Mouse (Mus musculus): ENCODE results near the gene Cdc42se1. TPM values are rescaled to one million over a fixed set of nuclear protein-coding genes. Genes with fewer than 3 reads are reported as not detected.

Cdc42se1 gene
- 244 TPM for total RNA-seq (2023)

GRCm38 (mm10) chr3:95228148-95228893 lies at the start of gene Cdc42se1:
TSS of gene Cdc42se1 (plus strand) at chr3:95228732.

DNA sequence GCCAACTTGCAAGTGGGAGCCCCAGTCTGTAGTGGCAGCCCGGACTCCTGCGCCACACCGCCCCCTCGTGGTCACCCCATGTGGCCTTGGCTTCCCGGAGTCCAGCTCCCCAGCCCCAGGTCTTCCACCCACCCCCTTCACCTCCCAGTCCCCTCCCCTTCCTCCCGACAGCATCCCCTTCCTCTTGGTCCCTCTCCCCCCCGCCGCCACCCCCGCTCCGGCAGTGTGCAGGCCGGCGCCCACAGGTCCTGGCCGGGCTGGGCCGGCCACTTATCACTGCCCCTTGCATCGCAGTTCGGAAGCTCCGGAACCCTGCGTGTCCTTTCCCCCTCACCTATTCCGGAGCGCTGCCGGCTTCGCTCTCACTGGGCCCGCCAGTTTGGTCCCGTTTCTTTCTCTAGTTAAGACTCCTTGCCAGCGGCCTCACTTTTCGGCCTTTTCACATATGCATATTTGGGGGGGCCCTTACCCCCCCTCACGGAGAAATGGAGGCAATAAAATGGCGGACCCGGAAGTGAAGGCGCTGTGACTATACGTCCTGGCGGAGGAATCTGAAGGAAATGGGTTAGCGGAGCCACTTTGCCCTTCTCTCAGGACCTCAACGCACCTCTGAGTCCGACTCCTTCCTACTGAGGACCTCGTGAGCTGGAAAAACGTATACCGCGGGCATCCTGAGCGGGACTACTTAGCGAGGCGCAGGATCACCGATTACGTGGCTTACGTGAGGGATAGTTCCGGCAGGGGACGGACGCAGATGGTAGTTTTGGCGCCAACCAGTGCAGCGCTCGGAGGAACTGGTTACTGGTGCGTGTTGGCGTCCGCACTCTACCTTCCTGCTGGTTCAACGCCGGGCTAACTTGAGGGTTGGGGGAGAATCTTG lies 11.0 kb upstream of the Cdc42se1 start, which contains the start of gene Gabpb2:
Gabpb2 (minus strand) TSS at position 662 of the 880 bp plus-strand sequence.

DNA sequence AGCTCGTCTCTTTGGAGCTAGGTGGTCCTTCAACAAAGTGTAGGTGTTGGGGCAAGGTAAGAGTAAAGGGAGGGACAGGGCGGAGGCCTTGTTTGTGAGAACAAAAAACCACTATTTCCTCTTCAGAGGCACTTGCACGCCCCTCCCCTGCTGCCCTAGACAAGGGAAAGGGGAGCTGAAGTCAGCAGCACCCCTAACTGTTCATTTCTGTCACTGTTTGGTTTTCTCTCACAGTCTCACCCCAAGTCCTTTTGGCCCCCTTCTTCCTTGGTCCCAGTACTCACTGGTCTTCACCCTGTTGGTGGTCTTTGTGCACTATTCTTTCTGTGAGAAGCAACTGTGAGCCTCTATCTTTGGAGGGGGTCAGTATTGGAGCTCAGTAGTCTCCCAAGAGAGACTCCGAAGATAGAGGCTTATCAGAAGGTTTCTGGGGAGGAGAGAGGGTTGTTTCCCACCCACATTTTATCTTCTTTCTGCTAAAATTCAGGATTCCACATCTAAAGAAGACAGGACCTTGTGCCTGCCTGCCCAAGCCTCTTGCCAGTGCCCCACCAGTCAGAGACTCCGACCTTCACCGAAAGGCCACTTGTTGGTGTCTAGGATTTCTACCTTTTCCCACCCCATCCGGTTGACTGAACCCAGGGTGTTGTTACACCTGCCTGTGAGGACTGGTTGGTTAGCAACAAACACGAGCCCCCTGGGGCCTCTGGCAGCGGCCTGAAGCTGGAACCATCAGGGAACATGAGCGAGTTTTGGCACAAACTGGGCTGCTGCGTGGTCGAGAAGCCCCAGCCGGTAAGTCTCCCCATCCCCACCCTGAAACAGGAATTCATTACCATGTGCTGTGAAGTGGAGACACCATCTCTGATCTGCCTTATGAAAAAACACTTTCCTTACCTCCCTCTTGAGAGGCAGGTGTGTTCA lies 3.0 kb downstream of the Cdc42se1 start, which contains the start of gene Mllt11:
Mllt11 (minus strand) TSS at position 874 of the 924 bp plus-strand sequence.

GRCm38 (mm10) chr3:95241498-95241897 lies 13.0 kb downstream of the Cdc42se1 start, which contains the start of gene Gm128:
TSS of gene Gm128 (minus strand) at chr3:95241598.

DNA sequence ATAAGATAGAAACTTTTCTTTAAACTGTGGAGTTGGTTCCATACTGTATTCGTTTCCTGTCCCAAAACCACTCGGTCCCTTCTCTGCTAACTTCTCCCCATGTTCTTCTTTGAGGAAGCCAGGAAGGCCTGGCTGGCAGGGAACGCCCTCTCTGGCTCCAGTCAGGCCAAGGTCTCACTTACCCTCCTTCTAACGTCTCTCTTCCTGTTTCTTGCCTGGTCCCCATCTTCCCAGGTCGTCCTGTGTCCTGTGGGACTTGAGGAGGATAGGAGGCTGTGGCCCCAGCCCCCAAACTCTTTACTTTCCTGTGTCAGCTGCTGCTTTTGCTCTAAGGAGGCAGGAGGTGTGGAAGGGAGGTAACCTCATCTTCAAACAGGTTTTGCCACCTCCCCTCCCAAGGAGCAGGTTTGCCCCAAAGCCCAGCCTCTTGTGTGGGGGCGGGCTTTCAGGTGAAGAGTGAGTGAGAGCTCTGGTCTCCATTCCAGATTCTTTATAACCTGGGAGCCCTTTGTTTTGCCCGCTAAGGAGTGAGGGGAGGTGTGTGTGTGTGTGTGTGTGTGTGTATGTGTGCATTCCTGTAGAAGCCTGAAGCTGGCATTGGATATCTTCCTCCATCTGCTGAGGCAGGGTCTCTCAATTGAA lies 22.4 kb downstream of the Cdc42se1 start, which contains the start of gene Bnipl:
Bnipl (minus strand) TSS at position 411 of the 642 bp plus-strand sequence.

GRCm38 (mm10) chr3:95281216-95282126 lies 52.9 kb downstream of the Cdc42se1 start, which contains the start of the genes Mindy1 and Prune1:
TSS of gene Mindy1 (plus strand) at chr3:95281345.
TSS of gene Prune1 (minus strand) at chr3:95282076.

Other genes with a start within 250 kb of the Cdc42se1 start
- 67.3 TPM for gene Zfp687, start 213.3 kb upstream of the Cdc42se1 start, total RNA-seq (2023)
- gene Psmd4, start 186.1 kb upstream of the Cdc42se1 start, total RNA-seq (2023): 130 TPM
- gene Pip5k1a, start 121.8 kb upstream of the Cdc42se1 start, total RNA-seq (2023): 43.9 TPM
- gene Vps72, start 117.7 kb upstream of the Cdc42se1 start, total RNA-seq (2023): 46.8 TPM
- gene Tmod4, start 104.3 kb upstream of the Cdc42se1 start, total RNA-seq (2023): 1.7 TPM
- gene Scnm1, start 94.7 kb upstream of the Cdc42se1 start, total RNA-seq (2023): 91.4 TPM
- gene Lysmd1, start 94.6 kb upstream of the Cdc42se1 start, total RNA-seq (2023): 6.5 TPM
- 102 TPM for gene Tnfaip8l2, start 86.4 kb upstream of the Cdc42se1 start, total RNA-seq (2023)
- 2.5 TPM for gene Sema6c, start 68.3 kb upstream of the Cdc42se1 start, total RNA-seq (2023)
- 67.0 TPM for gene Gabpb2, start 10.8 kb upstream of the Cdc42se1 start, total RNA-seq (2023)
- 7.0 TPM for gene Mllt11, start 3.4 kb downstream of the Cdc42se1 start, total RNA-seq (2023)
- gene Gm128, start 12.9 kb downstream of the Cdc42se1 start, total RNA-seq (2023): not detected
- not detected for gene Bnipl, start 22.5 kb downstream of the Cdc42se1 start, total RNA-seq (2023)
- gene Mindy1, start 52.6 kb downstream of the Cdc42se1 start, total RNA-seq (2023): 20.9 TPM
- gene Prune1, start 53.3 kb downstream of the Cdc42se1 start, total RNA-seq (2023): 8.8 TPM
- 0.71 TPM for gene Anxa9, start 78.4 kb downstream of the Cdc42se1 start, total RNA-seq (2023)
- gene Cers2, start 86.1 kb downstream of the Cdc42se1 start, total RNA-seq (2023): 106 TPM
- gene Setdb1, start 128.5 kb downstream of the Cdc42se1 start, total RNA-seq (2023): 33.3 TPM
- gene 4930558C23Rik, start 174.1 kb downstream of the Cdc42se1 start, total RNA-seq (2023): not detected
- 74.5 TPM for gene Arnt, start 205.7 kb downstream of the Cdc42se1 start, total RNA-seq (2023)